ENCODE assay signal across 20 mouse cellular contexts in the genomic region with DNA sequence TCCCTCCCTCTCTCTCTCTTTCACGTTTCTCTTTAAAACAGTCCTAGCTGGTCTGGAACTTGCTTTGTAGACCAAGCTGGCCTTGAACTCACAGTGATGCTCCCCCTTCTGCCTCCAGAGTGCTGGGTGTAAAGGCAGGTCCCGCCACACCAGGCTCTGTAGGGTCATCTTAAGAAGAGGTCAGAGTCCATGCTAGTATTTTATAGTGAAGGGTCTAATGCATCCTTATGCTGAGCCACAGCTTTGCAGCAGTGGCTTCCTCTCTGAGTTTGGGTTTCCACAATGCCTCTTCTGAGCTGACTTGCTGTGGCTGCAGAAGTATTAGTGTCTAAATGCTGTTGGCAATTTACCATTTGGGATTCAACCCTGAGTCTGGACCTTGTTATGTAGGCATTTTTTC.
"Had no signal": no experiment of that assay in that cellular context is flagged by ENCODE, and none has a peak within 500 bp of the region (broad histone marks: within the 10 kb centered on the region; RNA-seq: fewer than 3 reads in every experiment).

No protein-coding gene starts in this region.

- H3K9ac ChIP-seq: liver, embryonic 12.5 days; liver, embryonic 15.5 days; lung, embryonic 15.5 days; neural tube, embryonic 12.5 days; neural tube, embryonic 15.5 days had no signal

- H3K27ac ChIP-seq: liver, embryonic 12.5 days; liver, embryonic 15.5 days; lung, embryonic 15.5 days; midbrain, embryonic 10.5 days; neural tube, embryonic 12.5 days; neural tube, embryonic 15.5 days had no signal

- H3K4me2 ChIP-seq: liver, embryonic 12.5 days; liver, embryonic 15.5 days; lung, embryonic 15.5 days; neural tube, embryonic 12.5 days; neural tube, embryonic 15.5 days had no signal

- H3K36me3 ChIP-seq: liver, embryonic 12.5 days; liver, embryonic 15.5 days; lung, embryonic 15.5 days; midbrain, embryonic 10.5 days; neural tube, embryonic 12.5 days; neural tube, embryonic 15.5 days had no signal

- H3K27me3 ChIP-seq: liver, embryonic 12.5 days; liver, embryonic 15.5 days; lung, embryonic 15.5 days; megakaryocyte, embryonic 14.5 days; neural tube, embryonic 12.5 days; neural tube, embryonic 15.5 days had no signal

- ATAC-seq: liver, embryonic 12.5 days had no signal

- H3K4me3 ChIP-seq: liver, embryonic 12.5 days; liver, embryonic 15.5 days; lung, embryonic 15.5 days; megakaryocyte, embryonic 14.5 days; midbrain, embryonic 10.5 days; neural tube, embryonic 12.5 days; neural tube, embryonic 15.5 days had no signal

- H3K9me3 ChIP-seq: liver, embryonic 15.5 days had no signal

- H3K4me1 ChIP-seq: liver, embryonic 12.5 days; liver, embryonic 15.5 days; lung, embryonic 15.5 days; neural tube, embryonic 15.5 days had no signal

- DNase-seq: kidney, adult 18-20 months; kidney, adult 9 months; kidney, postnatal 14 days; kidney, postnatal 4 days; liver; lung, adult 18-20 months; lung, postnatal 10 days; lung, postnatal 36 days; midbrain, embryonic 14.5 days; right cerebral cortex, adult 18-20 months; right cerebral cortex, postnatal 14 days; right cerebral cortex, postnatal 4 days; thymus, postnatal 36 days had no signal
